Mouse (Mus musculus) stomach, embryonic 15.5 days (tissue): ENCODE measurements at regions not wholly inside any gene's neighbourhood (a gene's known extent, or its start where the extent isn't known, plus 50 kb on each side); places are given as distances from the start of the nearest gene placed in this dataset.
"Not testable (repeated sequence)": the region's sequence is repeated elsewhere in the genome, so short reads cannot be mapped to it uniquely, and the experiment has no call there.

Experiments used
- ATAC-seq: fragments of 200-750 bp; cut with Nextera tagmentation; 2 replicates; pipeline ENCODE4 v1.8.0; 2017; ENCODE audit warnings: low read depth, moderate number of reproducible peaks, moderate TSS enrichment; ENCODE audit not compliant: insufficient read depth, low FRiP score
- H3K27ac ChIP-seq: fragments of 300-500 bp; sonication (generic); 2 replicates; pipeline ENCODE4 v1.5.1; 2015; ENCODE audit warnings: mild to moderate bottlenecking, inconsistent platforms
- H3K27me3 ChIP-seq: fragments of 300-500 bp; sonication (generic); replicated peaks from 2 replicates; pipeline ENCODE4 v1.6.1; 2015; ENCODE audit warnings: inconsistent platforms
- H3K36me3 ChIP-seq: fragments of 300-500 bp; sonication (generic); 2 replicates; pipeline ENCODE4 v1.6.1; 2015; ENCODE audit warnings: inconsistent platforms
- H3K4me1 ChIP-seq: fragments of 300-500 bp; sonication (generic); 2 replicates; pipeline ENCODE4 v1.6.1; 2015; ENCODE audit warnings: inconsistent platforms
- H3K4me2 ChIP-seq: fragments of 300-500 bp; sonication (generic); 2 replicates; pipeline ENCODE4 v1.6.1; 2015; ENCODE audit warnings: mild to moderate bottlenecking, inconsistent platforms
- H3K4me3 ChIP-seq: fragments of 300-500 bp; sonication (generic); replicated peaks from 2 replicates; pipeline ENCODE4 v1.5.1; 2015; ENCODE audit warnings: inconsistent platforms
- H3K9ac ChIP-seq: fragments of 300-500 bp; sonication (generic); 2 replicates; pipeline ENCODE4 v1.6.1; 2015; ENCODE audit warnings: inconsistent platforms
- H3K9me3 ChIP-seq: fragments of 300-500 bp; sonication (generic); 2 replicates; pipeline ENCODE4 v1.6.1; 2016; ENCODE audit warnings: inconsistent platforms
- WGBS: fragments of 180-500 bp; shearing (Covaris S2); methylation state at CpG from one replicate; pipeline ENCODE4 v1.1.7; 2015; 5-methylcytosine and 5-hydroxymethylcytosine counted together

DNA sequence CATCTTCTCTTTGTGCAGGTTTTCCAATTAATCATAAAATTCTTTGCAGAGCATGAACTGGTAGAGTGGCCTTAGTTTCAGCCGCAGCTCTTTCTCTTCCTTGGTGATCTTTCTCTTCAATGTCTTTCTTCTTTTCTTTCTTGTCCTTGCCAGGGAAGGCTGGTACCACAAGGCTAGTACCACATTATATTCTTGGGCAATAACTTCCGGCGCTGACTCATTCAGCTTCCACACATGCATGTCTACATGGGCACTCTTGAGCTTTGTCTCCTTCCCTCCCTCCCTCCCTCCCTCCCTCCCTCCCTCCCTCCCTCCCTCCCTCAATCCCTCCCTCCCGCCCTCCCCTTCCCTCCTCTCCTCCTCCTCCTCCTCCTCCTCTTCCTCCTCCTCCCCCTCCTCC lies 98.1 kb upstream of the Pwp1 start:
- not testable (repeated sequence) for H3K9me3 ChIP-seq, H3K9ac ChIP-seq, H3K4me2 ChIP-seq, H3K4me1 ChIP-seq, H3K4me3 ChIP-seq, H3K27ac ChIP-seq, ATAC-seq, H3K36me3 ChIP-seq, H3K27me3 ChIP-seq
- 93% methylated on average over 3 of the region's 4 CpGs for WGBS

DNA sequence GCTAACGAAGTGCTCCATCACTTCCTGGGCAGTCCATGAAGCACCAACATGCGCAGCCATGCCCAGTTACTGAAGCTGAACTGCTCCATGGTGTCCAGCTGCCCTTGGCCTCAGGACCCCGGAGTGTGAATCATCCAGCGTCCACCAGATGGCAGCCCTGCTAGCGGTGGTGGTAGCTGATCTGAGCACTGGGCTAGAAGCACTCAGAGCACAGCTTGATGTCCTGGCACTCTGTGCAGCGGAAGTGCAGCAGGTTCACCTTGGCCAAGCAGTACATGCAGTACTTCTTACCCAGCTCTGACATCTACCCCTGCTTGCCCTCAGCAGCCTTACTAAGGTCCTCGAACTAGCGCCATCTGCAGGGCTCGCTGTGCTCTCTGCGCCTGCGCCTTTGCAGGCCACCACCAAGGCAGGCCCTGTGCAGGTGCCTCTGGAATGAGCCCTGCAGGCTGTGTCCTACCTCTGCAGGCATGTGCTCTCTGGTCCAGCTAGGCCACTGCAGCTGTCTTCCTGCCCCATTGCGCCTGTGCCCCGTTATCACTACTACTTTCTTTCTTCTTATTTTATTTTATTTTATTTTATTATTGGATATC lies 97.4 kb upstream of the Pwp1 start:
- H3K9me3 ChIP-seq, H3K4me1 ChIP-seq, H3K4me2 ChIP-seq, H3K9ac ChIP-seq, H3K27ac ChIP-seq, H3K4me3 ChIP-seq, H3K36me3 ChIP-seq, H3K27me3 ChIP-seq: not testable (repeated sequence)
- WGBS = 38% methylated on average over 13 of the region's 13 CpGs
- ATAC-seq = 0 out of 2 replicates have a peak, but pooled peaks have one; percentile 58

DNA sequence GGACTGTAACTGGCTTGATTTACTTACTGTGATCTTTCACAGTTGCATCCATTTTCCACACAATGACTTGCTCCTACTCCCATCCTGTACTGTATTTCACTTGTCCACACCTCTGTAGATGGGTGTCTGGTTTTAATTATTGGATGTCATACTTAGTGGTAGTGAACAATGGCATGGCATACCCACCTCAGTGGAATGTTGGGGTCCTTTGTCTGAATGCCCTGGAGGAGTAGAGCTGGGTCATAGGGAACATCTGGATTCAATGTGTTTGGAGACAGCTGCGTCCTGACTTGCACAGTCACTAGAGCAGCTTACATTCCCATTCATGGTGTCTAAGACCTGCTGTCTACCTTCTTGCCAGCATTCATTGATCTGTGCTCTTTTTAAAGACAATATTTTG lies 91.5 kb upstream of the Pwp1 start:
- no peak overlapping the region for H3K4me3 ChIP-seq
- no peaks in the 10 kb centered on the region for H3K36me3 ChIP-seq
- no peak overlapping the region for H3K4me2 ChIP-seq
- H3K4me1 ChIP-seq = no peaks in the 10 kb centered on the region
- no peaks in the 10 kb centered on the region for H3K9me3 ChIP-seq
- 66% methylated on average over 1 of the region's 1 CpGs for WGBS
- H3K27me3 ChIP-seq = no peaks in the 10 kb centered on the region
- no peak overlapping the region for H3K9ac ChIP-seq
- no peak overlapping the region for H3K27ac ChIP-seq
- no peak for ATAC-seq

DNA sequence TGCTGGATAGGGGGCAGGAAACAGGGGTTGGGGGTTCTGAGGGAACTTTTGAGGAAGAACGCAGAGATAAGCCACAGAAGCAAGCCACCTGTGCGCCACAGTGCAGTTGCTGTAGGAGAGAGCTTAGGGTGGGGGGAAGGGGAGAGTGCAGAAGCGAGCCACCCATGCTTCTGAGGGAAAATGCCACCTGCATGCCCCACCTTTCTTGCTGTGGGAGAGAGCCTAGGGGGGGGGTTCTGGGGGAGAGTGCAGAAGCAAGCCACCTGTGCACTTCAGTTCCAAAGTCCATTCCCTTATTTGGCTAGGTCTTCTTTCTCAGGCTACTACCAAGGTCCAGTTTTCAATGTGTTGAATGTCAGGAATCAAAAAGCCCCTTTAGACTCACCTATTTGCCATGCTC lies 90.3 kb upstream of the Pwp1 start:
- no peaks in the 10 kb centered on the region for H3K9me3 ChIP-seq
- no peaks in the 10 kb centered on the region for H3K27me3 ChIP-seq
- no peaks in the 10 kb centered on the region for H3K4me1 ChIP-seq
- no peak overlapping the region for H3K4me2 ChIP-seq
- no peak overlapping the region for H3K4me3 ChIP-seq
- peak overlapping the region; percentile 35; the same call in 1 of the 2 replicates for H3K27ac ChIP-seq
- WGBS = 34% methylated on average over 3 of the region's 3 CpGs
- H3K36me3 ChIP-seq = no peaks in the 10 kb centered on the region
- peak; percentile 88 for ATAC-seq
- H3K9ac ChIP-seq = no peak overlapping the region

DNA sequence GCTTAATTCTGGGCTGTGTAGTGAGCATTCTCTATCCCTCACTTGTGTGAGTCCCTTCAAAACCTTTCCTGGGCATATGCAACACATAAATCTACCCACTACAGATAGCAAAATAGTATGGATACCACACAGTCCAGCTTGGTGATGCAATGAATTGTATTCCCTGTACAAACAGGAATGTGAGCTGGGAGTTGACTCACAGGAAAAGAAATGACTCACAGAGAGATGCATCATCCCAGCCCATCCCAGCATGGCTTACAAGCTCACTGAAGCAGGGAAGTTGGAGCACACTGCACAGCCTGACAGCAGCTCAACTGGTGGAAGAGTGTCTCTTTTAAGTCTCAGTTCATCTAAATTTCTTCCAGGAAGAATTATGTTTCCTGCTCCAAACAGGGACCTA lies 89.7 kb upstream of the Pwp1 start:
- H3K27me3 ChIP-seq, ATAC-seq, H3K4me1 ChIP-seq, H3K9me3 ChIP-seq, H3K9ac ChIP-seq, H3K4me2 ChIP-seq, H3K4me3 ChIP-seq, H3K36me3 ChIP-seq: not testable (repeated sequence)
- H3K27ac ChIP-seq = peak overlapping the region; percentile 35; the same call in 1 of the 2 replicates

DNA sequence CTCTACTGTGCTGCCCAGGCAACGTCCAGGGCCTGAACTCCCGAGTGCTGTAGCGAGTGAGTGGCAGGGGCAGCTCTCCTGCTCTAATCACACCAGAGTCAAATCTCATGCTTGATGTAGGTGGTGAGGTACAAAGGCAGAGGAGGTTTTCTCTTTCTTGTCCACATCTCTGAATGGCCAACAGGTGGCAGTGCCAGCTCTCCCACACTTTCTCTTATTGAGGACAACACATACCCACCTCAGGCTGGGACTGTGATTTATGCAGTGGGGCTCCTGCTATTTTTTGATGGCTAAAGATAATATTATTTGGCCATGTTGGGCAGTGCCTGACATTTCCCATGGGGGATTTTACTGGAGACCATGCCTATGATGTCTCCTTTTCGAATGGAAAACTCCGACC lies 87.3 kb upstream of the Pwp1 start:
- Histone ChIP-seq H3K27ac (no peak overlapping the region), H3K36me3 (no peaks in the 10 kb centered on the region), H3K9me3 (no peaks in the 10 kb centered on the region), H3K27me3 (no peaks in the 10 kb centered on the region), H3K4me2 (no peak overlapping the region), H3K9ac (no peak overlapping the region), H3K4me1 (no peaks in the 10 kb centered on the region), H3K4me3 (no peak overlapping the region)
- ATAC-seq = no peak
- WGBS = 75% methylated on average over 5 of the region's 5 CpGs

DNA sequence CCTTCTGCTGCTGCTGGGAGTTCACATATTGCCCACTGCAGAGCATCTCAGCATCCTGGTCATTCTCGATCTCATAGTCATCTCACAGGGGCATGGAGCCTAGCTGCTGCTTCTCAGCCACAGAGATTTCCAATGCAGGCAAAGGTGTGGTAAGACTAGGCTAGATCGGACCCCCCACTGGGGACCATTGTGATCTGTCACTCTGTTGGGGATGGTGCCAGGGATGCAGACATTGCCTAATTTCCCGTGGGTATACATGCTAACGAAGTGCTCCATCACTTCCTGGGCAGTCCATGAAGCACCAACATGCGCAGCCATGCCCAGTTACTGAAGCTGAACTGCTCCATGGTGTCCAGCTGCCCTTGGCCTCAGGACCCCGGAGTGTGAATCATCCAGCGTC lies 83.9 kb upstream of the Pwp1 start:
- H3K9ac ChIP-seq, H3K36me3 ChIP-seq, H3K4me3 ChIP-seq, H3K27ac ChIP-seq, H3K4me1 ChIP-seq, H3K27me3 ChIP-seq, H3K9me3 ChIP-seq, ATAC-seq, H3K4me2 ChIP-seq: not testable (repeated sequence)
- 62% methylated on average over 7 of the region's 7 CpGs for WGBS

DNA sequence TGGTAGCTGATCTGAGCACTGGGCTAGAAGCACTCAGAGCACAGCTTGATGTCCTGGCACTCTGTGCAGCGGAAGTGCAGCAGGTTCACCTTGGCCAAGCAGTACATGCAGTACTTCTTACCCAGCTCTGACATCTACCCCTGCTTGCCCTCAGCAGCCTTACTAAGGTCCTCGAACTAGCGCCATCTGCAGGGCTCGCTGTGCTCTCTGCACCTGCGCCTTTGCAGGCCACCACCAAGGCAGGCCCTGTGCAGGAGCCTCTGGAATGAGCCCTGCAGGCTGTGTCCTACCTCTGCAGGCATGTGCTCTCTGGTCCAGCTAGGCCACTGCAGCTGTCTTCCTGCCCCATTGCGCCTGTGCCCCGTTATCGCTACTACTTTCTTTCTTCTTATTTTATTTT lies 83.5 kb upstream of the Pwp1 start:
- 50% methylated on average over 7 of the region's 8 CpGs for WGBS
- ATAC-seq, H3K4me2 ChIP-seq: not testable (repeated sequence)

DNA sequence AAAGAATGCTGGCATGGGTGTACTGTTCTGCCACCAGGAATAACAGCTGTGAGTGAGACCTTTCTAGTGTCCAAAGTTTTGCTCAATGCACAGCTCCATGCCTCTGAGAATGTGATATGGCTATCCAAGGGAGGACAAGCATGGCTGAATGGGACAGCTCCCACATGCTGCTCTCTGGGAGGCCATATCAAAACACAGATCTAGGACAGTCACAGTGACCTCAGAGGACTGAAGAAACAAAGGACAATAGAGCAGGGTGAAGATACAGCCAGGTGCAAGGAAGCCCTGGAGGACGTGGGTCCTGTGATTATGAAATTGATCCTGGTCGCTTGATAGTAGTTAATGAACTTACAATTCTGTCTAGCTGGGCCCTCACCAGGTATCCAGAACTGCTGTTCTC lies 79.7 kb upstream of the Pwp1 start:
- H3K4me1 ChIP-seq, H3K4me3 ChIP-seq, H3K9ac ChIP-seq, H3K4me2 ChIP-seq, ATAC-seq, H3K9me3 ChIP-seq, H3K27me3 ChIP-seq, H3K27ac ChIP-seq, H3K36me3 ChIP-seq: not testable (repeated sequence)
- WGBS = 81% methylated on average over 2 of the region's 2 CpGs

More for the DNA sequence above, 83.5 kb upstream of the Pwp1 start:
- H3K9me3 ChIP-seq, H3K4me1 ChIP-seq, H3K9ac ChIP-seq, H3K36me3 ChIP-seq, H3K27me3 ChIP-seq, H3K4me3 ChIP-seq, H3K27ac ChIP-seq: not testable (repeated sequence)

DNA sequence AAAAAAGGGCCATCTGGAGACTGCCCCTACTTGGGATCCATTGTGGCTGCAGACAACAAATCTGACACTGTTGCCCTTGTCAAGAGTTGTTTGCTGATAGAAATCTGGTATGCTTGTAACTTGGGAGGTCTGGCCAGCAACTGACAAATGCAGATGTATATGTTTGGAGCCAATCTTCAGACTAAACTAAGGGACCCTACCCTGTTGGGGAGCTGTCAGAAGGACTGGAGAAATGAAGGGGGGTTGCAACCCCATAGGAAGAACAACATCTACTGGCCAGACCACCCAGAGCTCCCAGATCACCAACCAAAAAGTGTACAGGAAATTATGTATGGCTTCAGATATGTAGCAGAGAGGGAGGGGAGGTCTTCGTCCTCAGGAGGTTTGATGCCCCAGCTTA lies 54.3 kb upstream of the Pwp1 start:
- WGBS = 65% methylated on average over 1 of the region's 1 CpGs
- Histone ChIP-seq H3K4me3 (no peak overlapping the region), H3K4me2 (no peak overlapping the region), H3K36me3 (no peaks in the 10 kb centered on the region), H3K4me1 (no peaks in the 10 kb centered on the region), H3K27me3 (no peaks in the 10 kb centered on the region), H3K9me3 (no peaks in the 10 kb centered on the region), H3K9ac (no peak overlapping the region), H3K27ac (no peak overlapping the region)
- ATAC-seq = no peak
